ENCODE assay signal across 10 mouse cellular contexts in the genomic region with DNA sequence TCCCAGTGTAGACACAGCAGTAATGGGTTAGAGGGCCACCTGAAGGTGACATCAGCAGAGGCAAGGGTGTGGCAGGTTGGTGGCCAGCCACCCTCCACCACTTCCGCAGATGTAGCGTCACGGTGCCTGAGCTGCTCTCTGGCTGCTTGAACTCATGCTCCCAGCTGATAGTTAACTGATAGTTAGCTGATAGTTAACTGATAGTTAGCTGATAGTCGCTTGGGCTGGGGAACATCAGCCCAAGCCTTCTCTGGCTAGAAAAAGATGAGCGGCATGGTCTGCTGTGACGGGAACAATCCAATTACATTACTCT.
DNase-seq lines count a peak whose midpoint lies in the region; ATAC-seq lines count a peak whose summit lies in the region.
"Had no signal": no experiment of that assay in that cellular context is flagged by ENCODE, and none has a peak within 500 bp of the region (broad histone marks: within the 10 kb centered on the region; RNA-seq: fewer than 3 reads in every experiment).

No protein-coding gene starts in this region.

- H3K4me1 ChIP-seq in kidney, embryonic 14.5 days (ENCODE audit: control insufficient read depth, insufficient read depth, low read length) = peaks cover 32% of the 10 kb centered on the region
- H3K4me1 ChIP-seq in intestine, embryonic 15.5 days (replicated peaks) = peaks cover 12% of the 10 kb centered on the region
- peaks cover 55% of the 10 kb centered on the region for H3K4me1 ChIP-seq in forebrain, embryonic 10.5 days

- WGBS in kidney, embryonic 14.5 days = 69% methylated on average over 6 of the region's 6 CpGs
- WGBS in intestine, embryonic 15.5 days = 73% methylated on average over 6 of the region's 6 CpGs
- 91% methylated on average over 6 of the region's 6 CpGs for WGBS in forebrain, embryonic 10.5 days

- H3K9me3 ChIP-seq in kidney, embryonic 14.5 days (ENCODE audit: control insufficient read depth, low read length) = no peaks in the 10 kb centered on the region
- no peaks in the 10 kb centered on the region for H3K9me3 ChIP-seq in intestine, embryonic 15.5 days
- H3K9me3 ChIP-seq in forebrain, embryonic 10.5 days = no peaks in the 10 kb centered on the region

- peaks cover 9% of the 10 kb centered on the region; the same call in 1 of the 2 replicates for H3K27me3 ChIP-seq in kidney, embryonic 14.5 days (ENCODE audit: control insufficient read depth, insufficient read depth, low read length)
- no peaks in the 10 kb centered on the region for H3K27me3 ChIP-seq in intestine, embryonic 15.5 days (replicated peaks)
- H3K27me3 ChIP-seq in forebrain, embryonic 10.5 days (ENCODE audit: poor library complexity, severe bottlenecking) = no peaks in the 10 kb centered on the region

- H3K4me2 ChIP-seq in kidney, embryonic 14.5 days (replicated peaks; ENCODE audit: low read depth, low read length) = no peak overlapping the region
- no peak overlapping the region for H3K4me2 ChIP-seq in intestine, embryonic 15.5 days (replicated peaks)
- H3K4me2 ChIP-seq: midbrain, embryonic 11.5 days had no signal

- H3K36me3 ChIP-seq in kidney, embryonic 14.5 days (ENCODE audit: control insufficient read depth, insufficient read depth, low read length) = no peaks in the 10 kb centered on the region
- H3K36me3 ChIP-seq in intestine, embryonic 15.5 days = no peaks in the 10 kb centered on the region
- H3K36me3 ChIP-seq in forebrain, embryonic 10.5 days (replicated peaks) = no peaks in the 10 kb centered on the region

- DNase-seq in kidney, postnatal 36 days = no peak
- DNase-seq in c-Kit-positive CD71-positive TER-119-positive erythroid progenitor cells, embryonic 14.5 days (ENCODE audit: low spot score) = peak; percentile 41
- no peak for DNase-seq in forebrain, embryonic 10.5 days (ENCODE audit: extremely low spot score, low spot score)
- DNase-seq in cerebellum, postnatal 36 days = no peak
- DNase-seq: adrenal gland, adult 2 months; thymus, postnatal 25 days had no signal

- no peak for ATAC-seq in kidney, embryonic 14.5 days (ENCODE audit: low FRiP score, low TSS enrichment)
- ATAC-seq in intestine, embryonic 15.5 days = peak; percentile 54; the same call in 1 of the 2 replicates
- peak; percentile 92 for ATAC-seq in megakaryocyte-erythroid progenitor cell, adult 5-6 weeks (replicated peaks; ENCODE audit: low FRiP score, low TSS enrichment, poor library complexity, severe bottlenecking)

- H3K27ac ChIP-seq in kidney, embryonic 14.5 days (ENCODE audit: low read depth, low read length) = peak overlapping the region; percentile 73; the same call in 1 of the 2 replicates
- no peak overlapping the region for H3K27ac ChIP-seq in intestine, embryonic 15.5 days
- no peak overlapping the region for H3K27ac ChIP-seq in forebrain, embryonic 10.5 days

- no peak overlapping the region for H3K4me3 ChIP-seq in kidney, embryonic 14.5 days (ENCODE audit: low read length)
- H3K4me3 ChIP-seq in intestine, embryonic 15.5 days (replicated peaks) = no peak overlapping the region
- no peak overlapping the region for H3K4me3 ChIP-seq in forebrain, embryonic 10.5 days

- H3K9ac ChIP-seq in kidney, embryonic 14.5 days (ENCODE audit: low read depth, low read length) = no peak overlapping the region
- H3K9ac ChIP-seq in intestine, embryonic 15.5 days = no peak overlapping the region
